Mouse (Mus musculus) forebrain, embryonic 16.5 days (tissue): ENCODE data around the gene Wnt2b. TPM values are rescaled to one million over a fixed set of nuclear protein-coding genes. Genes with fewer than 3 reads are reported as not detected.
A peak's percentile ranks its signal among the peaks of the same experiment; 100 is the strongest.

ENCODE experiments used
- ATAC-seq: fragments of 200-750 bp; cut with Nextera tagmentation; 2 replicates; pipeline ENCODE4 v1.8.0; 2017; ENCODE audit warnings: mild to moderate bottlenecking, moderate library complexity
- H3K27ac ChIP-seq: fragments of 300-500 bp; sonication (generic); 2 replicates; pipeline ENCODE4 v1.5.1; 2014; ENCODE audit warnings: low read length, control low read depth
- H3K27me3 ChIP-seq: fragments of 300-500 bp; sonication (generic); replicated peaks from 2 replicates; pipeline ENCODE4 v1.6.1; 2014; ENCODE audit warnings: low read length; ENCODE audit not compliant: control insufficient read depth, insufficient read depth
- H3K36me3 ChIP-seq: fragments of 300-500 bp; sonication (generic); 2 replicates; pipeline ENCODE4 v1.6.1; 2014; ENCODE audit not compliant: control insufficient read depth, insufficient read depth
- H3K4me1 ChIP-seq: fragments of 300-500 bp; sonication (generic); replicated peaks from 2 replicates; pipeline ENCODE4 v1.6.1; 2014; ENCODE audit warnings: low read length; ENCODE audit not compliant: control insufficient read depth, insufficient read depth
- H3K4me2 ChIP-seq: fragments of 300-500 bp; sonication (generic); 2 replicates; pipeline ENCODE4 v1.6.1; 2014; ENCODE audit warnings: mild to moderate bottlenecking, low read length, control low read depth
- H3K4me3 ChIP-seq: fragments of 300-500 bp; sonication (generic); replicated peaks from 2 replicates; pipeline ENCODE4 v1.5.1; 2014; ENCODE audit warnings: mild to moderate bottlenecking, low read length, control low read depth
- H3K9ac ChIP-seq: fragments of 300-500 bp; sonication (generic); replicated peaks from 2 replicates; pipeline ENCODE4 v1.6.1; 2014; ENCODE audit warnings: low read depth, low read length, control low read depth
- H3K9me3 ChIP-seq: fragments of 300-500 bp; sonication (generic); 2 replicates; pipeline ENCODE4 v1.6.1; 2016; ENCODE audit warnings: low read length; ENCODE audit not compliant: control insufficient read depth
- WGBS: fragments of 180-500 bp; shearing (Covaris S2); extraction: QIAGEN DNeasy Blood & Tissue Kit; methylation state at CpG from one replicate; pipeline ENCODE4 v1.1.7; 2014; 5-methylcytosine and 5-hydroxymethylcytosine counted together
- polyA plus RNA-seq: library from polyadenylated mRNA; unstranded; fragments of >200 nt; fragmentation: Nextera tagmentation; extraction: Ambion mirVana; gene quantifications from 2 replicates; pipeline ENCODE4 v1.2.1, GENCODE M21; 2015

Wnt2b gene
- polyA plus RNA-seq, 1 experiment from 2014 or later, result 0.46 TPM

DNA sequence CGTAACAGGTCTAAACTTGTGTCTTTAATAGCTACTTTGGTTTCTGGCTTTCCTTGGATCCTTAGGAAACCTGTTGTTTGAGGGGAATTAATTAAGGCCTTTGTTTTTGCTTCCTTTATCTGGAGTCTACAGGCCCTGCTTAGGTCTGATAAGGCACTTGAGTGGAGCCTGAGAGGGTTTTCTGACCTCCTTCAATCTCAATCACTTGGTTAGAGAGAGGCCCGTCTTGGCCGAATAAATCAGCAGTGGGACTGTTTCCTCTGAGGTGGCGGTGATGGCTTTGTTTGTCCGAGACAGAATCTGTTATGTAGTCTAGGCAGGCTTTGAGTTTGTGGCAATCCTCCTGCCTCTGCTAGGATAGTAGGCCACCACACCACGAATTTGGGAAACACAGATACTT, 35.8 kb upstream of the Wnt2b start:
- Histone ChIP-seq H3K27ac (no peak overlapping the region), H3K4me2 (no peak overlapping the region), H3K9me3 (no peaks in the 10 kb centered on the region), H3K9ac (no peak overlapping the region), H3K36me3 (0 out of 2 replicates have a peak, but pooled peaks cover 2% of the 10 kb centered on the region), H3K4me3 (no peak overlapping the region), H3K27me3 (no peaks in the 10 kb centered on the region), H3K4me1 (peaks cover 27% of the 10 kb centered on the region)
- ATAC-seq, result no peak
- 18% methylated on average over 6 of the region's 6 CpGs for WGBS

DNA sequence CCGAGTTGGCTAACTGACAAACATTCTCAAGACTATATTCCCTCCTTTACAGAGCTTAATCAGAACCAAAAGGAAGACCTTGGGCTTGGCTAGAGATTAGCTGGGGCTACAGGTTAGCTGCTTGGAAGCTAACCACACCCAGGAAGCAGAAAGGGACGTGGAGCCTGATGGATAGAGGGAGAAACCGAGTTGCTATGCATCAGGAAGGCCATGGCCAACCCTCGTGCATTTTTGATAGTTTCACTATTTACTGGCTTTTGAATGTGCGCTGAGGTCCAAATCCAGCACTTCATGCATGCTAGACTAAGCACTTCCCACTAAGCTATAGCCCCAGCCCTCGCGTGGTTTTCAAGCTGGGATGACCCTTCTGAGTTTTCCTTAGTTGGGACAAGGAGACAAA, 34.0 kb upstream of the Wnt2b start:
- H3K9me3 ChIP-seq, result no peaks in the 10 kb centered on the region
- no peak overlapping the region for H3K9ac ChIP-seq
- H3K27ac ChIP-seq, result no peak overlapping the region
- 0 out of 2 replicates have a peak, but pooled peaks cover 2% of the 10 kb centered on the region for H3K36me3 ChIP-seq
- no peaks in the 10 kb centered on the region for H3K27me3 ChIP-seq
- no peak for ATAC-seq
- peaks cover 28% of the 10 kb centered on the region for H3K4me1 ChIP-seq
- no peak overlapping the region for H3K4me2 ChIP-seq
- H3K4me3 ChIP-seq, result no peak overlapping the region
- 87% methylated on average over 7 of the region's 7 CpGs for WGBS

DNA sequence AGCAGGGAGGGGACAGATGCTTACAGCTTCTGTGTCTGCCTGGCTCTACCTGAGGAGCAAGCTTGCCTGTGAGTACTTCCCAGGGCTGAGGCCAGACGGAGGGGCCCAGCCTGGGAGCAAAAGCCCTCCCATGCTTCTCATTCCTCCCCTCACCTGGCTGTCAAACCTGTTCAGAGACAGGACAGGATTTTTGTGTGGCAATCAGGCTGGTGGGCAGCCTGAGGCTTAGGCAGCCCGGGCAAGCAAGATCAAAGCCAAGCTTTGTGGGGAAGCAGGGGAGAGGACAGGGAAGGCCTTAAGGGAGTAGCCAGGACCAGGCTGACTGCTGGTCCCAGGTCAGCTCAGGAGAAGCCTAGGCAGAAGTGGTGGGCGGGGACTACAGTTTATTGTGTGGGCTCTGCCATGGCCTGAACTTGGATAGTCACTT, 32.7 kb upstream of the Wnt2b start:
- Histone ChIP-seq H3K27me3 (no peaks in the 10 kb centered on the region), H3K9me3 (no peaks in the 10 kb centered on the region), H3K4me3 (no peak overlapping the region), H3K36me3 (0 out of 2 replicates have a peak, but pooled peaks cover 2% of the 10 kb centered on the region), H3K4me2 (no peak overlapping the region), H3K27ac (0 out of 2 replicates have a peak overlapping the region, but pooled peaks have one; percentile 37), H3K9ac (no peak overlapping the region), H3K4me1 (peaks cover 28% of the 10 kb centered on the region)
- ATAC-seq, result no peak
- 57% methylated on average over 3 of the region's 3 CpGs for WGBS

DNA sequence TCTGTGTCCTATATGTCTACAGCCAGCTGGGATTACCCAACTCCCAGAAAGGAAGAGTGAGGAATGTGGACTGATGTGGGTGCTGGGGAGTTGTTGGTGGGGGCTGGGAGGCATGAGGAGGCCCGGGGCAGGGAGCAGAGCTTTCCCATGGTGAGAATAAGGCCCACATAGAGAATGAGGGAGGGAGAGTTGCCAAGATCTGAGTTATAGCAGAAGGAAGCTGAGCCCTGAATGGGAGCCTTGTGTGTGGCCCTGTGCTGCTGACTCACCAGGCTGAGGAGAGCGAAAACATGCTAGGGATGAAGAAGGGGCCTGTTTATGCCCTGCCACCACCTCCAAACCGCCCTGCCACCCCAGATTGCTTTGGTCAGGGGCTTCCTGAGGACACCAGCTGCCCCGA, 32.1 kb upstream of the Wnt2b start:
- peak; percentile 83 for ATAC-seq
- Histone ChIP-seq H3K9me3 (no peaks in the 10 kb centered on the region), H3K4me3 (no peak overlapping the region), H3K27me3 (no peaks in the 10 kb centered on the region), H3K4me2 (no peak overlapping the region), H3K9ac (no peak overlapping the region), H3K27ac (0 out of 2 replicates have a peak overlapping the region, but pooled peaks have one; percentile 37), H3K36me3 (no peaks in the 10 kb centered on the region), H3K4me1 (peaks cover 28% of the 10 kb centered on the region)
- WGBS, result 26% methylated on average over 4 of the region's 4 CpGs

DNA sequence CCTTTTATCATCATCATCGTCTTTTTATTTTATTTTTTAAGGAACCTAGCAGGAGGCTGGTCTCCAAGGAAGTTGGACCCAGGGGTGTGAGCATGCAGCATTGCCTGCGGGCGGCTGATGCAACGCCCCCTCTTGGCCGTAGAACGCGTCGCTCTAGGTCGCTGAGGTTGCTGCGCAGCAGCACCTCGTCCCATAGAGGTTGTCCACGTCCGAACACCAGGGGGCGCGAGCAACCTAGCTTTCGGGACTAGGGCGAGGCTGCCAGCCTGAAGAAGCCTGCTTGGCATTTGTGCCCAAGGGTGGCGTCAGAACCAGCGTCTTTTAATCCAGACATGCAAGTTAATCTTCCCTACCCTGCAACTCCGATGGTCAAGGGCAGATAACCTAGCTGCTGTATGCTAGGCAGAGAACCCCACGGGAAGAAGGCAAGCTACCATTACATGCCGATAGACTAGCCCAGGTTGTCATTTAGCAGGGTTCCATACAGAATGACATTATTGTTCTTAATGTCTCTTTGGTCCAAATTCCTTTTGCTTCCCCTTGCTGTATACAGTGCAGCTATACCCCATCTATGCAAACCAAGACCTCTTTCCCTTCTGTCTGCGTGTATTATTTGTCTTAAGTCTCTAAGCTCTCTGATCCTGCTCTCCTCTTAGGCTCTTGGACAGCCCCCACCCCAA, 31.1 kb upstream of the Wnt2b start:
- peaks cover 18% of the 10 kb centered on the region for H3K4me1 ChIP-seq
- 11% methylated on average over 23 of the region's 23 CpGs for WGBS
- no peak overlapping the region for H3K4me3 ChIP-seq
- H3K9me3 ChIP-seq, result no peaks in the 10 kb centered on the region
- H3K36me3 ChIP-seq, result no peaks in the 10 kb centered on the region
- peak; percentile 85 for ATAC-seq
- no peaks in the 10 kb centered on the region for H3K27me3 ChIP-seq
- H3K27ac ChIP-seq, result no peak overlapping the region
- H3K4me2 ChIP-seq, result peak overlapping the region; percentile 31
- 0 out of 2 replicates have a peak overlapping the region, but pooled peaks have one; percentile 32 for H3K9ac ChIP-seq

DNA sequence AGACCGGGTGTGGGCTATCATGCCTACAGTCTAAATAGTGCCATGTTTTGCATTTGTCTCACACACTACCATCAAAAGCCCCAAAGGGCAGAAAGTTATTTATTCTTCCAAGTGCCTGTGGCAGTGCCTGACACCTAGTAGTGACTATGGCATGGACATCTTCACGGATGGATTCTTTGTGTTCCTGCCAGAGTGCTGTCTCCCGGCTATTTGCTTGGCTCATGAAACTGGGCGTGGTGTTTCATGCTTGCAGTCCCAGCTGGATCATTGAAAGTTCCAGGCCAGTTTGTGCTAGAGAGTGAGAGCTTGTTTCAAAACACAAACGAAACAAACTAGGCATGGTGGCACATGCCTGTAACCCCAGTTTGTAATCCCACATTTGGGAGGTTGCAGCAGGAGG, 30.0 kb upstream of the Wnt2b start:
- no peaks in the 10 kb centered on the region for H3K27me3 ChIP-seq
- WGBS, result 81% methylated on average over 5 of the region's 5 CpGs
- no peak overlapping the region for H3K27ac ChIP-seq
- no peak for ATAC-seq
- H3K4me1 ChIP-seq, result peaks cover 14% of the 10 kb centered on the region
- H3K4me2 ChIP-seq, result no peak overlapping the region
- no peaks in the 10 kb centered on the region for H3K36me3 ChIP-seq
- no peak overlapping the region for H3K9ac ChIP-seq
- H3K4me3 ChIP-seq, result no peak overlapping the region
- H3K9me3 ChIP-seq, result no peaks in the 10 kb centered on the region

DNA sequence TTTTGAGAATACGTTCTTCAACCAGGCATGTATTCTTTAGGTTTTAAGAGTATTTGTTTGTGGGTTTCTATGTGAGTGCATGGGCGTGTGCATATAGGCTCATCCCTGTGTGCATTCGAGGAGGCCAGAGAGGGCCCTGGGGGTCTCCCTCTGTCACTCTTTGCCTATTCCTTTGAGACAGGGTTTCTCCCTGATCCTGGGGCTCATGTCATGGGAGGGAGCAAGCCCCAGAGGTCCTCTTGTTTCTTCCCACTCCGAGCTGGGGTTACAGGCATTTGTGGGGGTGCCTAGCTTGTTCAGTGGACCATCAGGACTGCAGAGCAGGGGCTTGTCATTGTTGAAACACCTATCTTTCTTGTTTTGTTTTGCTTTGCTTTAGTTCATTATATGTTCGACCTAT, 26.2 kb upstream of the Wnt2b start:
- ATAC-seq, result no peak
- WGBS, result 67% methylated on average over 5 of the region's 5 CpGs
- Histone ChIP-seq H3K27ac (no peak overlapping the region), H3K27me3 (no peaks in the 10 kb centered on the region), H3K4me3 (no peak overlapping the region), H3K9me3 (no peaks in the 10 kb centered on the region), H3K4me2 (no peak overlapping the region), H3K36me3 (no peaks in the 10 kb centered on the region), H3K9ac (no peak overlapping the region), H3K4me1 (peaks cover 4% of the 10 kb centered on the region)

DNA sequence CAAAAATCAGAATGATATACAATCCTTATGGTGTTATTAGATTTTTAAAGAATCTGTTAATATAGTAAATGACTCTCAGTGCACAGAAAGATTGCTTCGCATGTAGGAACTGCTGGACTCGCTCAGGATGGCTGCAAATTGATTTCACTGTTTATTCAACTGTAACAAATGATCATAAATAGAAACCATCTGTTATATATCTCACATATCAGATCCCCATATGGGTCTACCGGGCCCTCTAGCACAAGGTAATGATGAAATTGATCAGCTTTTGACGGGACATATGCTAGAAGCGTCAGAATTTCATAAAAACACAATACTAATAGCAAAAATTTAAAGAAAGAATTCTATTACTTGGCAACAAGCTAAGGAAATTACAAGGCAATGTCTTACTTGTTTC, 18.0 kb upstream of the Wnt2b start:
- H3K9me3 ChIP-seq, result no peaks in the 10 kb centered on the region
- no peak overlapping the region for H3K4me3 ChIP-seq
- peak; percentile 52 for ATAC-seq
- WGBS, result 45% methylated on average over 5 of the region's 5 CpGs
- no peak overlapping the region for H3K27ac ChIP-seq
- no peaks in the 10 kb centered on the region for H3K27me3 ChIP-seq
- no peaks in the 10 kb centered on the region for H3K36me3 ChIP-seq
- no peaks in the 10 kb centered on the region for H3K4me1 ChIP-seq
- H3K9ac ChIP-seq, result no peak overlapping the region
- H3K4me2 ChIP-seq, result no peak overlapping the region

DNA sequence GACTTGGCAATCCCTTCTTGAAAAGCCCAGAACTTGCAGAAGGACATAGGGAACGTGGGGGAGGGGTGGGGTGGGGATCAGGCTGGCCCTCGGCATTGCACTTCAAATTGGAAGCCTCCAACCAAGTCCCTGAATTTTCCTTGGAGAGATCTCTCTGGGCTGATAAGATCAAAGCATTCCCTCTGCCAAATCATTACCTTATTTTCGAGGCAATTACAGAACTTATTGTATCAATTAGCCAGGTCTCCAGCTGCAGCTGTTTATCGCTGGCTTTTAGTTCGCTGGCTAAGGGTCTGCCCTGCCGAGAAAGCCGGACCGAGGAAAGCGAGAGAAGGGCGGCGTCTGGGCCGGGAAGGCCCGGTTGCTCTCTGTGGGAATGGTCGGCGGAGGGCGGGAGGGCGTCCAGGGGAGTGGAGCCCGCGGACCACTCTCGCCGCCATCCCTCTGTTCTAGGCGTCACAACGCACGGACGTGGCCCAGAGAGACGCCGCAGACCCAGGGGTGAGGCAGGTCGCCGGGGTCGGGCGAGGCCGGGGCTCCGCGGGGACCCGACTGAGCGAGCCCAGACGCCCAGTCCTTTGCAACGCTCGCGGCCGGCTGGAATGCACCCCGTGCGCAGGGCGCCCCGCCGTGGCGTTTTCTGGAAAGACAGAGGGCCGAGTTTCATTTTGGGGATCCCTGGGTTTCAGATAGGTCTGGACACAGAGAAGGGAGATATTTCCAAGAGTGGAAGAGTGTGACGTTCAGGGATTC, 6.0 kb upstream of the Wnt2b start:
- Histone ChIP-seq H3K27me3 (peaks cover 15% of the 10 kb centered on the region), H3K36me3 (no peaks in the 10 kb centered on the region), H3K4me3 (peak overlapping the region; percentile 47), H3K4me1 (peaks cover 8% of the 10 kb centered on the region), H3K9me3 (no peaks in the 10 kb centered on the region), H3K4me2 (peak overlapping the region; percentile 73), H3K27ac (no peak overlapping the region), H3K9ac (peak overlapping the region; percentile 62)
- ATAC-seq, result peak; percentile 70
- WGBS, result under 1% methylated on average over 49 of the region's 49 CpGs
